ENCODE assay signal across 8 mouse cellular contexts in the genomic region with DNA sequence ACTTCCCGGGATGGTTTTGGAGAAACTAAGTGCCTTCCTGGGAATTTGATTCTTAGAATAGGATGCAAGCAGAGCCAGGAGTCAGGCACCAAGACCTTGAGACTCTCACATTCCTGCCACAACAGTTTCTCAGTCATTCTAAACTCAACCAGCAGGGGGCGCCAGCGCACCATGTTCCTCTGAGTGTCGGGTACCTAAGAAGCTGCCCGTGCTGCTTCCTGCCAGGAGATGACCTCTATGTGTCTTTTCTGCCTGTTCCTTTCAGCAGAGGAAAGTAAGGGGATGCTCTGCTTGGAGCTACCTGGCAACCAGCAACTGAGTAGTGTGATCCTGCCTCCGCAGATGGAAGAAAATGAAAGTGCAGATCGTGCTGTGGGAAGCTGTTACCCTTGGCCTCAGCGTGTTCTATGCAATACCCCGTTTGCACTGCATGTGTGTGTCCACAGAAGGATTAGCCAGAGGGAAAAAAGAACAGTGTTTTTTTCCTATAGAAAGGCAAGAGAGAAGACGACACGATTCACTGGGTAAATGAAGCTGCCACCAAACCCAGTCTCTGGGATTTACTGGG. TPM values are rescaled to one million over a fixed set of nuclear protein-coding genes. Genes with fewer than 3 reads are reported as not detected.
DNase-seq lines count a peak whose midpoint lies in the region; ATAC-seq lines count a peak whose summit lies in the region.

No protein-coding gene starts in this region.

- no peaks in the 10 kb centered on the region for H3K36me3 ChIP-seq in kidney, embryonic 16.5 days (ENCODE audit: insufficient read depth, low read length)
- H3K36me3 ChIP-seq in liver, embryonic 11.5 days (ENCODE audit: control insufficient read depth, insufficient read depth, low read length): no peaks in the 10 kb centered on the region
- no peaks in the 10 kb centered on the region for H3K36me3 ChIP-seq in splenic B cell, adult 2 months (ENCODE audit: control insufficient read depth, insufficient read depth, low read length, poor library complexity, severe bottlenecking)

- H3K9ac ChIP-seq in kidney, embryonic 16.5 days (replicated peaks; ENCODE audit: low read length): no peak overlapping the region
- H3K9ac ChIP-seq in liver, embryonic 11.5 days (ENCODE audit: low read depth, low read length): no peak overlapping the region

- no peak for ATAC-seq in kidney, embryonic 16.5 days (ENCODE audit: low FRiP score, low TSS enrichment)
- ATAC-seq in liver, embryonic 11.5 days (replicated peaks; ENCODE audit: low FRiP score): 0 out of 2 replicates have a peak, but pooled peaks have one; percentile 20

- H3K27ac ChIP-seq in kidney, embryonic 16.5 days (ENCODE audit: low read length): no peak overlapping the region
- no peak overlapping the region for H3K27ac ChIP-seq in liver, embryonic 11.5 days (ENCODE audit: low read depth, low read length)

- peak; percentile 93 for DNase-seq in 3T3-L1 (ENCODE audit: low read depth, low spot score)
- peak; percentile 80 for DNase-seq in adrenal gland, adult 8-10 months
- peak; percentile 83 for DNase-seq in embryo, embryonic 11 days
- peak; percentile 66 to 78 for DNase-seq in gastrocnemius, postnatal 4 days (ENCODE audit: low spot score in 2 of 2)
- peak; percentile 82 for DNase-seq in liver, embryonic 11.5 days (ENCODE audit: low spot score)
- peak; percentile 75 for DNase-seq in naive thymus-derived CD4-positive, alpha-beta T cell, adult 2 months (ENCODE audit: low read depth)
- DNase-seq in splenic B cell, adult 2 months (ENCODE audit: low read depth, low spot score): peak; percentile 67

- 0 out of 2 replicates have a peak overlapping the region, but pooled peaks have one; percentile 27 for H3K4me2 ChIP-seq in kidney, embryonic 16.5 days (replicated peaks; ENCODE audit: low read depth, low read length)
- peak overlapping the region; percentile 28; the same call in 1 of the 2 replicates for H3K4me2 ChIP-seq in liver, embryonic 11.5 days

- 0 out of 2 replicates have a peak, but pooled peaks cover 4% of the 10 kb centered on the region for H3K4me1 ChIP-seq in kidney, embryonic 16.5 days (ENCODE audit: insufficient read depth, low read length)
- H3K4me1 ChIP-seq in liver, embryonic 11.5 days (replicated peaks; ENCODE audit: control insufficient read depth, insufficient read depth, low read length): no peaks in the 10 kb centered on the region

- H3K4me3 ChIP-seq in kidney, embryonic 16.5 days (ENCODE audit: low read length): no peak overlapping the region
- H3K4me3 ChIP-seq in liver, embryonic 11.5 days (ENCODE audit: low read depth, low read length): 0 out of 2 replicates have a peak overlapping the region, but pooled peaks have one; percentile 16

- H3K9me3 ChIP-seq in kidney, embryonic 16.5 days (ENCODE audit: low read length): peaks cover 3% of the 10 kb centered on the region; the same call in 1 of the 2 replicates
- no peaks in the 10 kb centered on the region for H3K9me3 ChIP-seq in liver, embryonic 11.5 days (ENCODE audit: control insufficient read depth, low read length)

- 41% methylated on average over 11 of the region's 11 CpGs for WGBS in kidney, embryonic 16.5 days
- WGBS in liver, embryonic 11.5 days: 44% methylated on average over 11 of the region's 11 CpGs

- no peaks in the 10 kb centered on the region for H3K27me3 ChIP-seq in kidney, embryonic 16.5 days (ENCODE audit: insufficient read depth, low read length)
- H3K27me3 ChIP-seq in liver, embryonic 11.5 days (replicated peaks; ENCODE audit: control insufficient read depth, insufficient read depth, low read length): no peaks in the 10 kb centered on the region
- no peaks in the 10 kb centered on the region for H3K27me3 ChIP-seq in splenic B cell, adult 2 months (ENCODE audit: control insufficient read depth, insufficient read depth, low read length, poor library complexity, severe bottlenecking)

RNA-seq across cellular contexts. Expression of gene 1810013L24Rik, which starts 53.9 kb away (rescaled TPM):
- 100 to 1,000 TPM in 2 of 4 experiments, 10 to 100 TPM in 2; 81.3 to 111 (median 98.3) TPM for total RNA-seq in adrenal gland, adult 8-10 months (2022)
- total RNA-seq in gastrocnemius, postnatal 4 days (2021): 10 to 100 TPM; 65.8 to 72.2 TPM
- polyA plus RNA-seq in kidney, embryonic 16.5 days (2015; fragmentation: Nextera tagmentation; extraction: Ambion mirVana): 18.5 and 19.8 TPM in 2 replicates
- polyA plus RNA-seq in liver, embryonic 11.5 days (2014; fragmentation: Nextera tagmentation; extraction: Ambion mirVana): 12.5 and 13.8 TPM in 2 replicates
